Mouse (Mus musculus) layer of hippocampus, adult 6 months (tissue): Measurements from ENCODE around the gene Pram1. TPM values are rescaled to one million over a fixed set of nuclear protein-coding genes. Genes with fewer than 3 reads are reported as not detected.

ENCODE experiments used
- long read RNA-seq, 2 experiments: library from polyadenylated mRNA; unstranded; transcript quantifications; one replicate each; pipeline ENCODE4 v2.0.0; 2019 to 2020
- polyA plus RNA-seq: library from polyadenylated mRNA; unstranded; fragments of <200 nt; fragmentation: Nextera tagmentation; gene quantifications from 2 replicates; pipeline ENCODE4 v1.2.3, GENCODE M21; 2021

Pram1 gene
- polyA plus RNA-seq, result 0.09 TPM in 1 of 2 replicates, not detected in the other
- long read RNA-seq, experiment 1, result 0 reads
- long read RNA-seq, experiment 2, partial matches to known transcripts, result 0 of 2 reads
- long read RNA-seq, experiment 2, other reads (novel, unspliced or antisense), result 2 of 2 reads

GRCm38 (mm10) chr17:33637516-33638276, at the start of gene Pram1:
TSS of gene Pram1 (plus strand) at chr17:33638056.

GRCm38 (mm10) chr17:33628621-33629486, 9.0 kb upstream of the Pram1 start, which contains the start of gene Zfp414:
TSS of gene Zfp414 (plus strand) at chr17:33629090.

GRCm38 (mm10) chr17:33686760-33687159, 48.9 kb downstream of the Pram1 start, which contains the start of gene Hnrnpm:
TSS of gene Hnrnpm (minus strand) at chr17:33686860.

Other genes starting within 250 kb of the Pram1 start
- gene Zfp101, start 243.4 kb upstream of the Pram1 start, polyA plus RNA-seq, result 5.3 and 5.4 TPM in 2 replicates
- gene Actl9, start 205.2 kb upstream of the Pram1 start, polyA plus RNA-seq, result not detected in 2 replicates
- 1.2 and 1.5 TPM in 2 replicates for gene Adamts10, start 113.9 kb upstream of the Pram1 start, polyA plus RNA-seq
- 1.4 and 1.6 TPM in 2 replicates for gene Myo1f, start 82.3 kb upstream of the Pram1 start, polyA plus RNA-seq
- 34.0 and 41.5 TPM in 2 replicates for gene Zfp414, start 9.0 kb upstream of the Pram1 start, polyA plus RNA-seq
- gene Hnrnpm, start 48.8 kb downstream of the Pram1 start, polyA plus RNA-seq, result 45.8 and 55.2 TPM in 2 replicates
- gene March2, start 80.6 kb downstream of the Pram1 start, polyA plus RNA-seq, result 33.7 and 36.0 TPM in 2 replicates
- gene Rab11b, start 122.5 kb downstream of the Pram1 start, polyA plus RNA-seq, result 642 and 757 TPM in 2 replicates
- 4.1 and 4.8 TPM in 2 replicates for gene Angptl4, start 143.8 kb downstream of the Pram1 start, polyA plus RNA-seq
- gene Kank3, start 172.5 kb downstream of the Pram1 start, polyA plus RNA-seq, result 18.6 and 21.5 TPM in 2 replicates
- 3,625 and 3,721 TPM in 2 replicates for gene Rps28, start 186.5 kb downstream of the Pram1 start, polyA plus RNA-seq
- gene Ndufa7, start 186.5 kb downstream of the Pram1 start, polyA plus RNA-seq, result 965 and 1,137 TPM in 2 replicates
- 51.3 and 62.0 TPM in 2 replicates for gene Cd320, start 205.0 kb downstream of the Pram1 start, polyA plus RNA-seq
- not detected in 2 replicates for gene Gm7029, start 235.8 kb downstream of the Pram1 start, polyA plus RNA-seq